Mouse (Mus musculus): ENCODE measurements at regions not wholly inside any gene's neighbourhood (a gene's known extent, or its start where the extent isn't known, plus 50 kb on each side); places are given as distances from the start of the nearest gene placed in this dataset.

- DNase-seq (ENCODE audit: low read depth, low spot score) = no peak
- ChIA-PET POLR2A (no interaction called here), CTCF (no interaction called here)
- in situ Hi-C loops (cut with MboI; ENCODE audit: low pct_unique_long_range_greater_than_20kb) = no loop called here
- no peaks in the 10 kb centered on the region for H3K27me3 ChIP-seq
- ATAC-seq = no peak
- no peak for TF ChIP-seq CTCF (IDR thresholded peaks at IDR 0.05)
These were observed 361.6 kb upstream of the Gm11042 start for GRCm38 (mm10) chr12:74677835-74678234.

- TF ChIP-seq CTCF (IDR thresholded peaks at IDR 0.05) = no peak
- ChIA-PET CTCF (no interaction called here), POLR2A (no interaction called here)
- no peak for ATAC-seq
- in situ Hi-C loops (cut with MboI; ENCODE audit: low pct_unique_long_range_greater_than_20kb) = no loop called here
- no peak for DNase-seq (ENCODE audit: low read depth, low spot score)
- no peaks in the 10 kb centered on the region for H3K27me3 ChIP-seq
These were observed 342.2 kb upstream of the Gm11042 start for GRCm38 (mm10) chr12:74658406-74658805.

- in situ Hi-C loops (cut with MboI; ENCODE audit: low pct_unique_long_range_greater_than_20kb) = no loop called here
- no peaks in the 10 kb centered on the region for H3K27me3 ChIP-seq
- TF ChIP-seq CTCF (IDR thresholded peaks at IDR 0.05) = no peak
- ChIA-PET POLR2A (no interaction called here), CTCF (no interaction called here)
- ATAC-seq (no peak), DNase-seq (ENCODE audit: low read depth, low spot score) (no peak)
These were observed 340.9 kb upstream of the Gm11042 start for GRCm38 (mm10) chr12:74657036-74657648.

DNA sequence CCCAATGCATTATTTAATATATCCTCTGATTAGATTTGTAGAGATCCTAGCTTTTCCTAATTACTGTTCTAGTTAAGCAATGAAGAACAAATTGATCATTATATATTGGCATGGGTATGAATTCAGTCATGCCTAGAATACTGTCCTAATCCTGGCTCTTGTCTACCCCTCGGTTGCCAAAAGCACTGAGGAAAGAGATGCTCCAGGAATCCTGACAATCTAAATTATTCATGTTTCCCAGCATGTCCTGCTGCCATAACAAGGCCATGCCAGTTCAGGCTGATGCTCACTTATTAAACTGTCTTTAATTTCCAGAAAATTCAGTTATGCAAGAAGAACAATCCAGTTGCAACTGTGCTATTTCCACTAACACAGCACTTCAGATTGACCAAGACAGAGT, 335.1 kb upstream of the Gm11042 start:
- ChIA-PET POLR2A (no interaction called here), CTCF (no interaction called here)
- ATAC-seq = no peak
- DNase-seq (ENCODE audit: low read depth, low spot score) = no peak
- TF ChIP-seq CTCF (IDR thresholded peaks at IDR 0.05) = no peak
- no peaks in the 10 kb centered on the region for H3K27me3 ChIP-seq
- in situ Hi-C loops (cut with MboI; ENCODE audit: low pct_unique_long_range_greater_than_20kb) = no loop called here

GRCm38 (mm10) chr12:74632827-74633226, 316.6 kb upstream of the Gm11042 start:
- TF ChIP-seq CTCF (IDR thresholded peaks at IDR 0.05) = no peak
- in situ Hi-C loops (cut with MboI; ENCODE audit: low pct_unique_long_range_greater_than_20kb) = no loop called here
- POLR2A ChIA-PET = no interaction called here
- no peak for DNase-seq (ENCODE audit: low read depth, low spot score)
- ATAC-seq = no peak
- CTCF ChIA-PET = no interaction called here
- H3K27me3 ChIP-seq = no peaks in the 10 kb centered on the region

GRCm38 (mm10) chr12:74595208-74595607, 279.0 kb upstream of the Gm11042 start:
- in situ Hi-C loops (cut with MboI; ENCODE audit: low pct_unique_long_range_greater_than_20kb) = no loop called here
- CTCF ChIA-PET = no interaction called here
- POLR2A ChIA-PET = no interaction called here
- no peak for TF ChIP-seq CTCF (IDR thresholded peaks at IDR 0.05)
- no peaks in the 10 kb centered on the region for H3K27me3 ChIP-seq
- DNase-seq (ENCODE audit: low read depth, low spot score) (no peak), ATAC-seq (no peak)

DNA sequence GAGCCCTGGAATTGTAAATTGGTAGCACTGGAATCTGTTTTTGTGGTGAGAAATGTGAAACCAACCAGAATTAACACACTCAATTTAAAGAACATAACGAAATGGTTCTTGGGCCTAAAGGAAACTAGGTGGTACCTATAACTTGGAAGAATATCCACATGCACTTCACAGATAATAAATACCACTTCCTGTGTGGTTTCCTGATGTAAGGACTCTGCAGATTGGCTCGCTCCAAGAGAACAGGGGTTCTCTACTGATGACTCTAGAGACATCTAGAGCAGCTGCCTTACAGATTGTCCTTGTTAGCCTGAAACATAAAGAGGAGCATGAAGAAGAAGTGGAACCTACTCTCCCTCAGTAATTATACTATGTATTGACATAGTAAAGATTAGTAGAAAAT, 238.4 kb upstream of the Gm11042 start:
- ChIA-PET CTCF (no interaction called here), POLR2A (no interaction called here)
- ATAC-seq = no peak
- DNase-seq (ENCODE audit: low read depth, low spot score) = no peak
- in situ Hi-C loops (cut with MboI; ENCODE audit: low pct_unique_long_range_greater_than_20kb) = no loop called here
- no peak for TF ChIP-seq CTCF (IDR thresholded peaks at IDR 0.05)
- H3K27me3 ChIP-seq = peaks cover 2% of the 10 kb centered on the region

DNA sequence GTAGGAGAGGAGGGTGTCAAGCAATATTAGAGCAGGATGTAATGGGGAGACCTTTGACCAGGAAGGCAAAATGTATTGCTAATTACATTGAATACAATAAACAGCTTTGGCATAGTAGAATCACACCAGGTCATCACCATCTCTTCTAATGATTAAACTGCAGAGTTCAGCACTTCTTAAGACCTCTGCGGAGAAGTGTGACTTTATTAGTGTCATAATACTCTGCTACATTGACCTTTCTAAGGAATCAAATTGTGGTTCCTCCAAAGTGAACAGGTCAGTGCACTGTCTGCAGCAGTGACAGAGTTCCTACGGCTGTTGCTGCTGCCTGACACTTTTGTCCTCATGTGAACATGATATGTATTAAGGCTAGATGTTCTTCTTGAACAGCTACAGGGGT, 228.0 kb upstream of the Gm11042 start:
- DNase-seq (ENCODE audit: low read depth, low spot score) = no peak
- CTCF ChIA-PET = no interaction called here

DNA sequence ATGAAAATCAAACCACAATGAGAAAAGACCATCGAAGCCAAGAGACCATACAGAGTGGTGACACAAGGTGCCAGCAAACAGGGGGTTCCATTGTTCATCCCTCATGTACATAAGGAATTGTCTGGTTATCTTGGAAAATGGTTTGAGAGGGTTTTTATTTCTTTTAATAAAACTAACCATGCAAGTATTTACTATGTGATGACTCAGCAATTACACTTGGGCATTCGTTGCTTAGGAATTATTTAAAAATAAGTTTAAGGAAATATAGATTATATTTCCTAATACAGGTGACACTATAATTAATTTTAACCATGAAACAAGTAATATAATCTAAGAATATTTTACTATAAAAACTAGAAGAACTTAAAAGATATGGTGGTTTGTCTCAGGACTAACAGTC, 218.7 kb upstream of the Gm11042 start:
- in situ Hi-C loops (cut with MboI; ENCODE audit: low pct_unique_long_range_greater_than_20kb) = no loop called here

More for the DNA sequence above, 228.0 kb upstream of the Gm11042 start:
- POLR2A ChIA-PET = no interaction called here
- ATAC-seq = no peak
- no peak for TF ChIP-seq CTCF (IDR thresholded peaks at IDR 0.05)
- no peaks in the 10 kb centered on the region for H3K27me3 ChIP-seq
- in situ Hi-C loops (cut with MboI; ENCODE audit: low pct_unique_long_range_greater_than_20kb) = no loop called here

GRCm38 (mm10) chr12:74528983-74529566, 212.9 kb upstream of the Gm11042 start:
- in situ Hi-C loops (cut with MboI; ENCODE audit: low pct_unique_long_range_greater_than_20kb) = no loop called here
- CTCF ChIA-PET = no interaction called here
- no peak for TF ChIP-seq CTCF (IDR thresholded peaks at IDR 0.05)
- POLR2A ChIA-PET = no interaction called here
- no peak for ATAC-seq
- H3K27me3 ChIP-seq = no peaks in the 10 kb centered on the region
- DNase-seq (ENCODE audit: low read depth, low spot score) = no peak

More for the DNA sequence above, 218.7 kb upstream of the Gm11042 start:
- no peaks in the 10 kb centered on the region for H3K27me3 ChIP-seq
- ATAC-seq = no peak
- CTCF ChIA-PET = no interaction called here
- TF ChIP-seq CTCF (IDR thresholded peaks at IDR 0.05) = no peak
- POLR2A ChIA-PET = no interaction called here
- no peak for DNase-seq (ENCODE audit: low read depth, low spot score)

DNA sequence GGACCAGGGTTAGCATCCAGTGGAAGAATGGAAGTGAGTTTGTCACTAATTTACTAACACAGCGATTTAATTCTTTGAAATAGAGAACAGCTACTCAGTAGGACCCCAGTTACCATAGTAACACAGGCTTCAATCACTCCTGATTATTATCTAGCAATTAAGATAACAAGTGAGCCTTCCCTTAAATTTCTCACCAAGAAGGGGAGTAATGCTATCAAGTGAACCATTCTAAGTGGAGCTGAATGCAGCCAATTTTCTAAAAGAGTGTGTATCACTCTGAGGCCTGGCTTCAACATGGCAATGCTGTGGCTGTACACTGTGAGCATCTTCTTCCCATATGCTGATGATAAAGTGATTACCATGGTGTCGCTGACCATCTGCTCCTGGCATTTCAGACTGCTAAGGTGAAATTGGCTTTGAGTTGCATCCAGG, 211.0 kb upstream of the Gm11042 start:
- no peak for TF ChIP-seq CTCF (IDR thresholded peaks at IDR 0.05)
- in situ Hi-C loops (cut with MboI; ENCODE audit: low pct_unique_long_range_greater_than_20kb) = no loop called here
- POLR2A ChIA-PET = no interaction called here
- CTCF ChIA-PET = no interaction called here
- no peaks in the 10 kb centered on the region for H3K27me3 ChIP-seq
- no peak for DNase-seq (ENCODE audit: low read depth, low spot score)
- no peak for ATAC-seq

GRCm38 (mm10) chr12:74523988-74524387, 207.8 kb upstream of the Gm11042 start:
- no peak for ATAC-seq
- no peaks in the 10 kb centered on the region for H3K27me3 ChIP-seq
- POLR2A ChIA-PET = no interaction called here
- CTCF ChIA-PET = no interaction called here
- TF ChIP-seq CTCF (IDR thresholded peaks at IDR 0.05) = no peak
- in situ Hi-C loops (cut with MboI; ENCODE audit: low pct_unique_long_range_greater_than_20kb) = no loop called here
- no peak for DNase-seq (ENCODE audit: low read depth, low spot score)
